Mouse (Mus musculus): ENCODE data around the gene Agtr1b. TPM values are rescaled to one million over a fixed set of nuclear protein-coding genes. Genes with fewer than 3 reads are reported as not detected.

The Agtr1b gene
- polyA plus RNA-seq, 2 experiments, result not detected

DNA sequence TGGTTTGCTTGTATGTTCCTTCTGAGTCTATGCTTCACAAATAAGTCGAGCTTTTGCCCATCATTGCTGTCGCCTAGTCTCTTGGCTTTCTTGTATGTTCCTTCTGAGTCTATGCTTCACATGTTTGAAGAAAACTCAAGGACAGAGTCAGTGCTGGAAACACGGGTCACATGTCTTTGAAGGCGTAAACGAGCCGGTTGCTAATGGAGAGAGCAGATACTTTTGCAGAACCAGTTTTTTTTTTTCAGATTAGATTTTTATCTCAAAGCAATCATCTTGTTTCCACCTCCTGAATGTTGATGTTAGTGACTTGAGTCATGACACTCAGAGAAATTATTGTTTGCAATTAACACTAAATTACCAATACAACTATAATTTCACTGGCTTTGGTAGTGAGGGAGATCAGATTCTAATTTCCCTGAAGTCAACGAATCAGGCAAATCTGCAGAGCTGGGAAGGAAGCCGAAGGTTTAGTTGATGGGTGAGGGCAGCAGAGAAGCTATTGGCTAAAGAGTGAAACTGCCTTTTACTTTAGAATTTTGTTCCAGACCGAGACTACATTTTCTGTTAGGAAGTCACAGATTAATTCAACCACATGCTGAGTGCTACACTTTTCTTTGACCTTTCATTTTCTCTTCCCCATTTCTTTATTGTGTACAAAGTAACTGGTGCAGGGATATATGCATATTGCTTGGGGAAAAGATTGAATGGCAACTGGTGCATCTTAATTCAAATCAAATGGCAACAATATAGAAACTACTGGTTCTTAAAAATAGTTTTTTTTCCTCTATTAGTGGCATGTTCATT is 72.2 kb downstream of the Agtr1b start:
- no peak overlapping the region for H3K4me2 ChIP-seq (ENCODE audit: low read depth)
- H3K4me3 ChIP-seq (ENCODE audit: insufficient read depth in 1 of 2, low read depth in 2 of 2, low read length in 2 of 2), result no peak overlapping the region
- H3K9ac ChIP-seq (replicated peaks), result no peak overlapping the region
- ATAC-seq (ENCODE audit: insufficient read depth), result no peak
- no peaks in the 10 kb centered on the region for H3K4me1 ChIP-seq (replicated peaks; ENCODE audit: control insufficient read depth in 2 of 2, insufficient read depth in 2 of 2, low read length in 1 of 2)
- H3K27ac ChIP-seq, result no peak overlapping the region
- no peaks in the 10 kb centered on the region for H3K9me3 ChIP-seq (ENCODE audit: control insufficient read depth, low read length)
- no peak for TF ChIP-seq EP300 (IDR thresholded peaks at IDR 0.05; ENCODE audit: low read depth)
- TF ChIP-seq CTCF (IDR thresholded peaks at IDR 0.05; ENCODE audit: low read depth), result no peak
- no peaks in the 10 kb centered on the region for H3K36me3 ChIP-seq (replicated peaks; ENCODE audit: control insufficient read depth, insufficient read depth, low read depth)
- H3K27me3 ChIP-seq (ENCODE audit: control insufficient read depth, insufficient read depth, low read length), result no peaks in the 10 kb centered on the region
- WGBS (ENCODE audit: insufficient replicate concordance), result 63% methylated on average over 9 of the region's 9 CpGs
- DNase-seq (ENCODE audit: low read depth in 3 of 3, low spot score in 3 of 3), result no peak

DNA sequence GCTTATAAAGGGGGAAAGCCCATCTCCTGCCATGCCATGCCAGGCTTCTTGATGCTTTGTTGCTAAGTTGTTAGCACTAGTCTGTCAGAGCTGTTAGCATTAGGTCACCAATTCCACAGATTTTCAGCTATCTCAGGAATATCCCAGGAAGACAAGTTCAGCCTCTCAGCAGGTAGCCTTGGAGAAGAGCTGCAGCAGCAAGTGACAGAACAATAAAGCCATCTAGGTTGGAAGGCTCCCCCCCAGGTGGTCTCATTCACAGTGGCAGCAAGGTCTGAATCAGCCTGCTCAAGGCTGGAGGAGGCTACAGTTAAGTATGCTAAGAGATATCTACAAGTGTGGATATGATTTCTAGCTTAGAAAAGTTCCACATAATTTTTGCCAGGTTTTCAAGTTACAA is 75.6 kb downstream of the Agtr1b start:
- H3K4me3 ChIP-seq (ENCODE audit: insufficient read depth in 1 of 2, low read depth in 2 of 2, low read length in 2 of 2), result no peak overlapping the region
- DNase-seq (ENCODE audit: low read depth in 3 of 3, low spot score in 3 of 3) (no peak), ATAC-seq (ENCODE audit: insufficient read depth) (no peak)
- no peaks in the 10 kb centered on the region for H3K9me3 ChIP-seq (ENCODE audit: control insufficient read depth, low read length)
- no peak overlapping the region for H3K9ac ChIP-seq (replicated peaks)
- no peaks in the 10 kb centered on the region for H3K4me1 ChIP-seq (replicated peaks; ENCODE audit: control insufficient read depth in 2 of 2, insufficient read depth in 2 of 2, low read length in 1 of 2)
- TF ChIP-seq EP300 (IDR thresholded peaks at IDR 0.05; ENCODE audit: low read depth) (no peak), CTCF (IDR thresholded peaks at IDR 0.05; ENCODE audit: low read depth) (no peak)
- H3K4me2 ChIP-seq (ENCODE audit: low read depth), result no peak overlapping the region
- H3K27me3 ChIP-seq (ENCODE audit: control insufficient read depth, insufficient read depth, low read length), result no peaks in the 10 kb centered on the region
- H3K36me3 ChIP-seq (replicated peaks; ENCODE audit: control insufficient read depth, insufficient read depth, low read depth), result no peaks in the 10 kb centered on the region
- H3K27ac ChIP-seq, result no peak overlapping the region

- Histone ChIP-seq H3K9me3 (ENCODE audit: control insufficient read depth, low read length) (no peaks in the 10 kb centered on the region), H3K27me3 (ENCODE audit: control insufficient read depth, insufficient read depth, low read length) (no peaks in the 10 kb centered on the region), H3K27ac (no peak overlapping the region), H3K4me3 (ENCODE audit: insufficient read depth in 1 of 2, low read depth in 2 of 2, low read length in 2 of 2) (no peak overlapping the region), H3K36me3 (replicated peaks; ENCODE audit: control insufficient read depth, insufficient read depth, low read depth) (no peaks in the 10 kb centered on the region), H3K4me1 (replicated peaks; ENCODE audit: control insufficient read depth in 2 of 2, insufficient read depth in 2 of 2, low read length in 1 of 2) (no peaks in the 10 kb centered on the region), H3K4me2 (ENCODE audit: low read depth) (no peak overlapping the region), H3K9ac (replicated peaks) (no peak overlapping the region)
- no peak for ATAC-seq (ENCODE audit: insufficient read depth)
- DNase-seq (ENCODE audit: low read depth in 3 of 3, low spot score in 3 of 3), result no peak
- WGBS (ENCODE audit: insufficient replicate concordance), result 67% methylated on average over 2 of the region's 2 CpGs
- TF ChIP-seq EP300 (IDR thresholded peaks at IDR 0.05; ENCODE audit: low read depth) (no peak), CTCF (IDR thresholded peaks at IDR 0.05; ENCODE audit: low read depth) (no peak)
Measured at GRCm38 (mm10) chr3:20288761-20289160, 78.2 kb downstream of the Agtr1b start.

GRCm38 (mm10) chr3:20281796-20282195 is 85.2 kb downstream of the Agtr1b start:
- Histone ChIP-seq H3K27me3 (ENCODE audit: control insufficient read depth, insufficient read depth, low read length) (no peaks in the 10 kb centered on the region), H3K4me3 (ENCODE audit: insufficient read depth in 1 of 2, low read depth in 2 of 2, low read length in 2 of 2) (no peak overlapping the region), H3K9ac (replicated peaks) (no peak overlapping the region), H3K36me3 (replicated peaks; ENCODE audit: control insufficient read depth, insufficient read depth, low read depth) (no peaks in the 10 kb centered on the region), H3K4me1 (replicated peaks; ENCODE audit: control insufficient read depth in 2 of 2, insufficient read depth in 2 of 2, low read length in 1 of 2) (no peaks in the 10 kb centered on the region), H3K9me3 (ENCODE audit: control insufficient read depth, low read length) (no peaks in the 10 kb centered on the region), H3K27ac (no peak overlapping the region), H3K4me2 (ENCODE audit: low read depth) (no peak overlapping the region)
- no peak for TF ChIP-seq EP300 (IDR thresholded peaks at IDR 0.05; ENCODE audit: low read depth)
- TF ChIP-seq CTCF (IDR thresholded peaks at IDR 0.05; ENCODE audit: low read depth), result no peak
- DNase-seq (ENCODE audit: low read depth in 3 of 3, low spot score in 3 of 3) (no peak), ATAC-seq (ENCODE audit: insufficient read depth) (no peak)
- 39% methylated on average over 1 of the region's 1 CpGs for WGBS (ENCODE audit: insufficient replicate concordance)

DNA sequence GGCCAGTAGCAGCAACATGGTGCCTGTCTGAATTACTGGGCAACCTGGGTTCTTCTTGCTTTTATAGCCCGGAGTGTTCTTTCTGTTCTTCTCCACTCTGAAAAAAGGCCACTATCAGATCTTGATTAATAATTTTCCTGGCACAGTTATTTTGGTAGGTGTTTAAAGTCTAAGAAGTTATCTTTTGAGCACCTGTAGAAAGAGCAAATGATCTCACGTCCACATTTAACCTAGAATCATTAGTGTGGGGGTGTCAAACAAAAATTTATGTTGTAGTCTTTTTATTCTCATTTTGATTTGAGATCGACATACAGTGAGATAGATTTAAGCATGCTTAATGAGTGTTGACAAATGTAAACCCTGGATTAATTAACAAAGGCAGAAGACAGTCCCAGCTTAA is 91.3 kb downstream of the Agtr1b start, which contains the start of gene Cpb1:
Gene Cpb1 (minus strand): TSS at position 101 of the 400 bp plus-strand sequence.
- H3K9ac ChIP-seq (replicated peaks), result no peak within 1 kb of the TSS
- H3K27me3 ChIP-seq (ENCODE audit: control insufficient read depth, insufficient read depth, low read length), result no peaks in the 10 kb centered on the region
- no peak for DNase-seq (ENCODE audit: low read depth in 3 of 3, low spot score in 3 of 3)
- no peaks in the 10 kb centered on the region for H3K4me1 ChIP-seq (replicated peaks; ENCODE audit: control insufficient read depth in 2 of 2, insufficient read depth in 2 of 2, low read length in 1 of 2)
- H3K36me3 ChIP-seq (replicated peaks; ENCODE audit: control insufficient read depth, insufficient read depth, low read depth), result no peaks in the 10 kb centered on the region
- 63% methylated on average over 3 of the region's 3 CpGs for WGBS (ENCODE audit: insufficient replicate concordance)
- H3K4me2 ChIP-seq (ENCODE audit: low read depth), result no peak within 1 kb of the TSS
- no peak for ATAC-seq (ENCODE audit: insufficient read depth)
- no peak within 1 kb of the TSS for H3K27ac ChIP-seq
- no peaks in the 10 kb centered on the region for H3K9me3 ChIP-seq (ENCODE audit: control insufficient read depth, low read length)
- no peak within 1 kb of the TSS for H3K4me3 ChIP-seq (ENCODE audit: insufficient read depth in 1 of 2, low read depth in 2 of 2, low read length in 2 of 2)
- TF ChIP-seq CTCF (IDR thresholded peaks at IDR 0.05; ENCODE audit: low read depth) (no peak), EP300 (IDR thresholded peaks at IDR 0.05; ENCODE audit: low read depth) (no peak)

Other genes with a start within 250 kb of the Agtr1b start
- gene Gyg, start 211.9 kb downstream of the Agtr1b start, polyA plus RNA-seq (2012; rRNA removed), result 8.9 and 11.2 TPM in 2 replicates
- gene Gyg, start 211.9 kb downstream of the Agtr1b start, polyA plus RNA-seq (2014; fragmentation: Nextera tagmentation; extraction: Ambion mirVana), result 21.3 and 22.5 TPM in 2 replicates
- 1.4 and 2.4 TPM in 2 replicates for gene Cpa3, start 125.0 kb downstream of the Agtr1b start, polyA plus RNA-seq (2012; rRNA removed)
- gene Cpa3, start 125.0 kb downstream of the Agtr1b start, polyA plus RNA-seq (2014; fragmentation: Nextera tagmentation; extraction: Ambion mirVana), result 3.3 and 3.5 TPM in 2 replicates
- gene Cpb1, start 91.4 kb downstream of the Agtr1b start, polyA plus RNA-seq (2012; rRNA removed), result 0.01 TPM in 2 replicates
- not detected in 2 replicates for gene Cpb1, start 91.4 kb downstream of the Agtr1b start, polyA plus RNA-seq (2014; fragmentation: Nextera tagmentation; extraction: Ambion mirVana)

All from liver, embryonic 14.5 days (tissue).